In genomic region chr3:102193488-102194290, GRCm38 (mm10) we compare ENCODE assay signal across 8 mouse cellular contexts. TPM values are rescaled to one million over a fixed set of nuclear protein-coding genes. Genes with fewer than 3 reads are reported as not detected.
DNase-seq lines count a peak whose midpoint lies in the region; ATAC-seq lines count a peak whose summit lies in the region.

No protein-coding gene starts in this region.

- H3K27ac ChIP-seq in heart, embryonic 12.5 days (ENCODE audit: poor library complexity, severe bottlenecking) = peak overlapping the region; percentile 80
- H3K27ac ChIP-seq in midbrain, embryonic 12.5 days (replicated peaks) = peak overlapping the region; percentile 49; the same call in 1 of the 2 replicates

- WGBS in heart, embryonic 12.5 days = 7% methylated on average over 20 of the region's 20 CpGs
- 5% methylated on average over 19 of the region's 20 CpGs for WGBS in midbrain, embryonic 12.5 days

- peak overlapping the region; percentile 19 for H3K4me3 ChIP-seq in heart, embryonic 12.5 days
- H3K4me3 ChIP-seq in midbrain, embryonic 12.5 days = peak overlapping the region; percentile 12; the same call in 1 of the 2 replicates

- no peaks in the 10 kb centered on the region for H3K9me3 ChIP-seq in heart, embryonic 12.5 days (replicated peaks)
- H3K9me3 ChIP-seq in midbrain, embryonic 12.5 days = no peaks in the 10 kb centered on the region

- peak overlapping the region; percentile 57 for H3K4me2 ChIP-seq in heart, embryonic 12.5 days
- H3K4me2 ChIP-seq in midbrain, embryonic 12.5 days (replicated peaks) = peak overlapping the region; percentile 45

- H3K9ac ChIP-seq in heart, embryonic 12.5 days = peak overlapping the region; percentile 5; the same call in 1 of the 2 replicates
- 0 out of 2 replicates have a peak overlapping the region, but pooled peaks have one; percentile 7 for H3K9ac ChIP-seq in midbrain, embryonic 12.5 days (replicated peaks)

- 0 out of 2 replicates have a peak, but pooled peaks have one; percentile 16 for ATAC-seq in heart, embryonic 12.5 days (ENCODE audit: insufficient number of reproducible peaks, low FRiP score)
- peak; percentile 39 for ATAC-seq in midbrain, embryonic 12.5 days (ENCODE audit: low FRiP score, low read depth)
- ATAC-seq in erythroid progenitor cell, adult 5-6 weeks (replicated peaks; ENCODE audit: low FRiP score, poor library complexity, severe bottlenecking) = no peak

- H3K4me1 ChIP-seq in heart, embryonic 12.5 days (replicated peaks) = peaks cover 88% of the 10 kb centered on the region
- H3K4me1 ChIP-seq in midbrain, embryonic 12.5 days = peaks cover 42% of the 10 kb centered on the region

- no peaks in the 10 kb centered on the region for H3K27me3 ChIP-seq in heart, embryonic 12.5 days (replicated peaks)
- H3K27me3 ChIP-seq in midbrain, embryonic 12.5 days = peaks cover 87% of the 10 kb centered on the region

- H3K36me3 ChIP-seq in heart, embryonic 12.5 days = peaks cover 8% of the 10 kb centered on the region
- no peaks in the 10 kb centered on the region for H3K36me3 ChIP-seq in midbrain, embryonic 12.5 days

- DNase-seq in layer of hippocampus, adult 9-11 months = peak; percentile 53
- DNase-seq in layer of hippocampus, adult 9-10 months (ENCODE audit: low spot score) = no peak
- DNase-seq in kidney, postnatal 36 days = peak; percentile 45 to 51
- DNase-seq in cerebellum, adult 8-10 months = no peak
- no peak for DNase-seq in thymus, postnatal 10 days (ENCODE audit: low spot score in 2 of 2)

RNA-seq across cellular contexts. Expression of gene Vangl1, which starts 10.8 kb away (rescaled TPM):
- 31.0 and 31.8 TPM in 2 replicates for polyA plus RNA-seq in heart, embryonic 12.5 days (2016; fragmentation: Nextera tagmentation; extraction: Ambion mirVana)
- polyA plus RNA-seq in midbrain, embryonic 12.5 days (2016; fragmentation: Nextera tagmentation; extraction: Ambion mirVana) = 8.9 and 9.0 TPM in 2 replicates
- total RNA-seq in erythroid progenitor cell, adult 5-6 weeks (2015; ENCODE audit: low replicate concordance) = 31.0 and 61.6 TPM in 2 replicates
- 52.2 and 109 TPM in 2 replicates for total RNA-seq in erythroid progenitor cell, adult 5-6 weeks (2017; ENCODE audit: low replicate concordance)

Comparison
In these comparisons a context has a peak if more than half of its experiments do, and no peak if none do; other contexts are left out.
1. DNase-seq: peak in layer of hippocampus, adult 9-11 months (single experiment) and kidney, postnatal 36 days (2 of 2); none in layer of hippocampus, adult 9-10 months (single experiment), cerebellum, adult 8-10 months (single experiment) and thymus, postnatal 10 days (0 of 2).